Mouse (Mus musculus) mouse trophoblast stem cell (cell line): Measurements from ENCODE around the gene Snrpd3.
"Not testable (repeated sequence)": the region's sequence is repeated elsewhere in the genome, so short reads cannot be mapped to it uniquely, and the experiment has no call there.

ENCODE experiments used
- in situ Hi-C, 2 experiments: fragments of 300-500 bp; cut with MseI, MboI; formaldehyde crosslinking; loops; 2 replicates in 1 of 2; 3 replicates in 1 of 2; pipeline ENCODE4 v1.15.1; 2025

The Snrpd3 gene

DNA sequence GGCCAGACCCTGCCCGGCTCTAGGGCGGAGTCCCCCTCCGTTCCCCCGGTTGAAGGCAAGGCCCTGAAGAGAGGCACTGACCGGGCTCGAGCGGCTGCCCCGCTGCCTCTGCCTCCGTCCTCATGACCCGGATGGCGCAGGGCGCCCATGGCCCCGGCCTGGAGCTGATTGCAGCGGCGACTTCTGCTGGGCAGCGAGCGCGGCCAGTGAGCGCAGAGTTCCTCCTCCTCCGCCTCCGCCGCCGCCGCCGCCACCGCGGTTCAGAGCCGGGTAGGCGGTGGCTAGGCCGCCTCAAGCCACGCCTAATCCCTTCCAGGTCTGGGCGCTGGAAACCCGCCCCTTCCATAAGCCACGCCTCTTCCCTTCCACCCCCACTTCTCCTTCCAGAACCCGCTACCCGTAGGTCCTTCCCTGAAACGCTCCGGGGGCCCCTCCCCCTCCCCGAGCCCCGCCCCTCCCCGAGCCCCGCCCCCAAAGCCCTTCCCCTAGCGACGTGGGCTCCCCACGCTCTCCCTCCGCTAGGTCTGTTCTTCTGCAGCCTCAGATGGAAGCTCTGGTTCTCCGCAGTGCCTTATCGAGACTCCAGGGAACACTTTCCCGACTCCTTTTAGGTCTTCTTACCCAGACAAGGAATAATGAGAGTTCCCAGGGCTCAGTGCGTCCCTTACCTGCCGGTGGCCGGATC, at the start of gene Snrpd3:
Gene Snrpd3 (plus strand): TSS at position 479 of the 685 bp plus-strand sequence.
- in situ Hi-C loops: no loop called here

DNA sequence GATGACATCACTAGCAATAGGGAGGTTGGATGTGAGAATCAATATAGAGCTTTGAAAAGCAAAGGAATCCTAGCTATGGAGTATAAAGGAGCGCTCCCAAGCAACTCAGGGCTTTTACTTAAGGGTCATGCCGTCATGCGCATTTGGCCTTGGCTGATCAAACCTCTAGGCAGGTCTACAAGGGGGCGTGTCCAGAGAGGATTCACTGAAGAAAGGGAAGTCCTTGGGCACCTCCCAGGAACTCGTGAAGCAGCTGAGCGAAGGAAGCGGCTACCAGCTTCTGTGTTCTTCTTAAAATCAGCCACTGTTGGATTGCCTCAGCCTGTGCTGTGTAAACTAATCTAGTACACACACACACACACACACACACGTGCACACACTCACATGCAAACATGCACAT, 43.9 kb upstream of the Snrpd3 start:
- in situ Hi-C loops: no loop called here

- in situ Hi-C loops: no loop called here
Measured at GRCm38 (mm10) chr10:75474571-75474970, 42.8 kb upstream of the Snrpd3 start.

GRCm38 (mm10) chr10:75475139-75475850, 42.1 kb upstream of the Snrpd3 start:
- in situ Hi-C loops: not testable (repeated sequence)

DNA sequence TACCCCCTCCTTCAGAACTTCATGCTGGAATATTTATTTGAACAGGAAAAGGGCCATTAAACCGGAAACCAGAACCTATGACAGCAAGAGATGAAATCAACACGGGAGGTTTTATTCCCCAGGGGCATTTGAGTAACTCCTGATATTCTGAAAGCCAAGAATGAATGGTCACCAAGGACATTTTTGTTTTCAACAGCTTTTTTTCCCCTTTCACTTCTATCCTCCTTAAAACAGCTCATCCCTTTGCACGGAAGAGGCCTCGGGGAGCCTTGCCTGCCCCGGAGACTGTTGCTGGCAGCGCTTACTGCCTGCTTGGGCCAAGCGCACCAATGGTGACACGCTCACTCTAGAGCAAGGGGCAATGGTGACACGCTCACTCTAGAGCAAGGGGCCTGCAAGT, 40.3 kb upstream of the Snrpd3 start:
- in situ Hi-C loops: no loop called here

GRCm38 (mm10) chr10:75479955-75480354, 37.4 kb upstream of the Snrpd3 start:
- in situ Hi-C loops: no loop called here

DNA sequence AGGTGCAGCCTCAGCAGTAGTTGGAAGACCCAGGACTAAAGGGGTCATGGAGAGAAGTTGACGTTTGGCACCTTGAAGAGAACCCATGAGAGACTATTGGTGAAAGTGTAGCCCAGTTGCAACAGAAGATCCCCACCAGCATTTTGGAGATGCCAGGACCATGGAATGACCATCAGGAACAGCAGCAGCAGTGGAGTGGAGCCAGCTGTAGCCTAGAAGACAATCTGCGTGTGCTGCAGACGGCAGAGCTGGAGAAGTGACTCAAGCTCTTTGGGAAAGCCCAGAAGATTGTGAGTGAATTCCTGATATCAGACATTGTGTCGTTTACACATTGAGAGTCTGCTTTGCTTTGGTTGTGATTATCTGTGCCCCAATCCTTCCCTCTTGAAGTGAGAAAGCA, 35.6 kb upstream of the Snrpd3 start:
- in situ Hi-C loops: no loop called here

GRCm38 (mm10) chr10:75482271-75482670, 35.1 kb upstream of the Snrpd3 start:
- in situ Hi-C loops: no loop called here

DNA sequence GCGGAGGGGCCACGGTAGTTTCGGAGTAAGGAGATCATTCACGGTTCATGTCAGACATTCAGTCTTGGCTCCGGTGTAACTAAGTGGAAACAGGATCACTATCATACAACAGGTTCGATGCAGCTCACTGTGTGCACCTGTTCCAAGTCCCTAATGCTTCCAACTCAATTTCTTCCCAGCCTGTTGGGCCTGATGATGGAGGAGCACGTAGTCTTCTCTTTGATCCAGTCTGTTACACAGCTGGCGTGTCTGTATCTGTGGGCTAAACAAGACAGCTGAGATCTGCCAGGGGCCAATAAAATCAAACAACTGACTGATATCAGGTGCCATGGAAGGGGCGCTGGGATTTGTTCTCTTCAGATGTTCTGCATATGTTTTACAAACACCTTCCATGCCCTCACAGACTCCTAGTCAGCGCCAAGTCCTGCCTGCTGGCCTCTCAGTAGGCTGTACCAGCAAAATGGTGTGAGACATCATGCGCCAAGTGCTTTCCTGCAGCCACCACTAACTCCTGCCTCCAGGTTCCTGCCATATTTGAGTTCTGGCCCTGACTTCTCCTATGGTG, 34.4 kb upstream of the Snrpd3 start:
- in situ Hi-C loops: no loop called here

GRCm38 (mm10) chr10:75484066-75484465, 33.3 kb upstream of the Snrpd3 start:
- in situ Hi-C loops: no loop called here

GRCm38 (mm10) chr10:75484767-75485166, 32.6 kb upstream of the Snrpd3 start:
- in situ Hi-C loops: loop anchor here (5.0 kb wide), 1 partner anchor 42 kb away; no protein-coding TSS in a partner anchor

- in situ Hi-C loops: loop anchor here (5.0 kb wide), 1 partner anchor 44 kb away; no protein-coding TSS in a partner anchor
Measured at GRCm38 (mm10) chr10:75486086-75486979, 31.0 kb upstream of the Snrpd3 start.

DNA sequence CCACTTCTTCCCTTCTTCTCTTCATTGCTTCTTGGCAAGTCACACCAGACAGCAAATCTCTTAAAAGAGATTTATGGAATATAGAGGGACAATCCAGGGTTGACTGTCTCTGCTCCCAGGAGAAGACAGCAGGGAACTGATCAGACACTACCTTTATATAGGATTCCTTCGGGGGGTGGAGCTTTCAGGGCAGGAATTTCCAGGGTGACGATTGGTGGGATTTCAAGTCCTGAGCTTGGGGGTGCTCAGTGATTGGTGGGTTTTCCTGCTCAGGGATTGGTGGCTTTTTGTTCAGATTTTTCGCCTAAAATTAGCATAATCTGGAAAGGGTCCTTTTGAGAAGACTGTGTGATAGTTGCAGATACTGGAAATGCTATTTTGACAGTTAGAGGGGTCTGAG, 30.2 kb upstream of the Snrpd3 start:
- in situ Hi-C loops: loop anchor here (5.0 kb wide), 1 partner anchor 45 kb away; no protein-coding TSS in a partner anchor

GRCm38 (mm10) chr10:75489522-75489921, 27.8 kb upstream of the Snrpd3 start:
- in situ Hi-C loops: loop anchor here (5.0 kb wide), 1 partner anchor 47 kb away; no protein-coding TSS in a partner anchor

- in situ Hi-C loops: no loop called here
Measured at GRCm38 (mm10) chr10:75490731-75491130, 26.6 kb upstream of the Snrpd3 start.

GRCm38 (mm10) chr10:75491234-75491935, 26.0 kb upstream of the Snrpd3 start:
- in situ Hi-C loops: no loop called here

DNA sequence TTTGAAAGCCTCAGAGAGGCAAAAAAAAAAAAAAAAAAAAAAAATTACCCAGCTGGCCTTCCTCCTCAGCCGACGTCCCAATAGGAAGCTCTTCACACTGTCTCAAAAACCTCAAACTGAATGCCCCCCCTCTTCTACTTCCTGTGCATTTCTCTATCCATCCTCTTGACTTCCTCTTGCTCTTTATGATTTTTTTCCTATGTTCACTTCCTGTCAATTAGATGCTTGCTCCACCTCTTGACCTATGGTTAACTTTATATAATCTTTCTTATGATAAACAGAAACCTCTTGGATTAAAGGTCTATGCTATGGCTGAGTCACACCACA, 25.5 kb upstream of the Snrpd3 start:
- in situ Hi-C loops: no loop called here

DNA sequence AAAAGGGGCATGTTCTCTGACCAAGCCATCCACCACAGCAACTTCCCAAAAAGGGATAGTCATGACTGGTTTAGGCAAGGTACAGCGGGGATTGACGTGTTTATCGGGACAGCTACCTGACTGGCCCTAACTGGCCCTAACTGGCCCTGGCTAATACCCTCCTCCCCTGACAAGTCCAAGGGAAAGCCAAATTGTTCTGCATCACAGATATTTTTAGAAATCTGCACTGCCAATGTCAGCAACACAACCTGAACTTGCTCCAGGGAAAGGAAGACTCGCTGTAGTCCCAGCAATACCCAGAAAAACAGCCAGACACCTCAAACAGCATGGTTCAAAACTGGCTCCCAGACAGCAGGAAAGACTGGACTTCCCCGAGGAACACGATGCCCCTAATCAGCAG, 22.0 kb upstream of the Snrpd3 start:
- in situ Hi-C loops: no loop called here

GRCm38 (mm10) chr10:75495921-75496320, 21.4 kb upstream of the Snrpd3 start:
- in situ Hi-C loops: no loop called here

GRCm38 (mm10) chr10:75499214-75499613, 18.1 kb upstream of the Snrpd3 start:
- in situ Hi-C loops: not testable (repeated sequence)

- in situ Hi-C loops: no loop called here
Measured at GRCm38 (mm10) chr10:75499791-75500190, 17.6 kb upstream of the Snrpd3 start.
